Mouse (Mus musculus) Patski (cell line): ENCODE data around the gene Pank3. TPM values are rescaled to one million over a fixed set of nuclear protein-coding genes. Genes with fewer than 3 reads are reported as not detected.
"Not testable (repeated sequence)": the region's sequence is repeated elsewhere in the genome, so short reads cannot be mapped to it uniquely, and the experiment has no call there.

Experiments used
- ATAC-seq: fragments of 100-300 bp; one replicate; pipeline ENCODE4 v1.8.0; 2021
- CTCF ChIA-PET: fragments of 350-600 bp; sonication (Branson Sonifier 250); formaldehyde crosslinking; loops from one replicate; lab custom pipeline; 2022; ENCODE audit warnings: inconsistent platforms; lab: Charles Lee
- POLR2A ChIA-PET: fragments of 350-600 bp; sonication (Branson Sonifier 250); formaldehyde crosslinking; loops from one replicate; lab custom pipeline; 2022; ENCODE audit warnings: antibody characterized with exemption, inconsistent platforms; lab: Charles Lee
- DNase-seq: peaks from one replicate; pipeline ENCODE4 v3.0.0-alpha.2; 2011; ENCODE audit warnings: low read depth, low spot score
- H3K27me3 ChIP-seq: fragments of 371-371 bp; one replicate; pipeline ENCODE4 v1.5.1; 2021
- CTCF ChIP-seq: fragments of 100-300 bp; IDR thresholded peaks from one replicate; pipeline ENCODE4 v1.5.1; 2021
- in situ Hi-C: fragments of 300-500 bp; cut with MboI; formaldehyde crosslinking; loops from 3 replicates; pipeline ENCODE4 v1.11.1; 2018; ENCODE audit warnings: low pct_unique_long_range_greater_than_20kb, mixed read lengths
- polyA plus RNA-seq: library from polyadenylated mRNA; unstranded; gene quantifications from one replicate; pipeline ENCODE4 v1.2.3, GENCODE M21; 2021

Gene Pank3
- polyA plus RNA-seq, 1 experiment from 2014 or later = 30.1 TPM

DNA sequence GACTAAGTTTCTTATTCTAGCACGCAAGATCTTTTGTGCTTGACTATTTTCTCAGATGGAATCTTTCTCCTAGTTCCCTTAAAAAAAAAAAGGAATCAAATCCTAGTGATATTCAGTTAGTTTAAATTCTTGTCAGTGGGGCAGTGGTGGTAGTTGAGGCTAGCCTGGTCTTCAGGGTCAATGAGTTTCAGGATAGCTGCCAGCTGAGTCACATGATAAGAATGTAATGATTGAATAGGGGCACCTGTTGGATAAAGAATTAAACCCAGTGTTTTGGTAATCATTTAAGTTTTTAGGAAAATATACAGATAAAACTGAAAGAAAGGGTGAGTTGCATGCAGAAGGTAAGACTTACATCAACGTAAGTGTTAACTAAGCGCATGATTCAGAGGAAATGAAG is 6.3 kb downstream of the Pank3 start:
- CTCF ChIA-PET = interaction anchor here (1.0 kb wide), 2 partner anchors 9 to 15 kb away, joined by 3 read pairs; no protein-coding TSS in a partner anchor
- ATAC-seq = no peak
- in situ Hi-C loops = no loop called here
- no peaks in the 10 kb centered on the region for H3K27me3 ChIP-seq
- POLR2A ChIA-PET = no interaction called here
- TF ChIP-seq CTCF = no peak
- DNase-seq = no peak

DNA sequence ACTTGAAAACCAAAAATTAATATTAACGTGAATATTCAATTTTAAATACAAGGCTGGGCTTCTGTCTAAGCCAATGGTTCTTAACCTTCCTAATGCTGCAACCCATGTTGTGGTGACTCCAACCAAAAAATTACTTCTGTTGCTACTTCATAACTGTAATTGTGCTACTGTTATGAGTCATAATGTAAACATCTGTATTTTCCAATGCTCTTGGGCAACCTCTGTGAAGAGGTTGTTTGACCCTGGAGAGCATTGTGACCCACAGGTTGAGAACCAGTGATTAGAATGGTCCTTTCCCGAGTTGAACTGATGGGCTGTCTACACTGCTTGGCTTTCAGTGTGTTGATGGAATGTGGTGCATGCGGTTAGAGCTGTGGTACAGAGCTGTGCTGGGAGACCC is 7.2 kb downstream of the Pank3 start:
- CTCF ChIA-PET = interaction anchor here (1.0 to 1.5 kb wide), 2 partner anchors 16 to 33 kb away, joined by 3 read pairs; no protein-coding TSS in a partner anchor
- ATAC-seq (no peak), DNase-seq (no peak)
- H3K27me3 ChIP-seq = no peaks in the 10 kb centered on the region
- no peak for TF ChIP-seq CTCF
- POLR2A ChIA-PET = interaction anchor here (0.7 to 1.0 kb wide), 2 partner anchors 24 to 708 kb away, joined by 3 to 5 read pairs; no protein-coding TSS in a partner anchor
- in situ Hi-C loops = no loop called here

DNA sequence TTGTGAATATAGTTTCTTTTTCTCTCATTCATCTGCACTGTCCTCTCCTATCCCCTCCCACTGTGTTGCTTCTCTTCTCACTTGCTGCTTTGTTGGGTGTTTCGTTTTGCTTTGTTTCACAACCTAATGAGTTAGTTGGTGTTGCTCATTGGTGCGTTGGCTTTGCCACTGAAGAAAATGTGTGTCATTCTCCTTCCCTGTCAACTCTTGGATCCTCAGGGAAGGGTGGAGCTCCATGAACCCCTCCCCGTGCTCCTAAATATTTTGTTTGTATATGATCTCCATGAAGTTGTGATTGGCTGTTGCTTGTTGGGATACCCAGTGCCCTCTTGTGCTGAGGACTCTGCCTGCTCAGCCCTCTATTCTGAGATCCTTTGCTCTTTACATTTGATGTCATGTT is 11.1 kb downstream of the Pank3 start:
- ChIA-PET CTCF (no interaction called here), POLR2A (no interaction called here)
- in situ Hi-C loops = no loop called here
- H3K27me3 ChIP-seq = no peaks in the 10 kb centered on the region
- ATAC-seq = no peak
- TF ChIP-seq CTCF = no peak
- no peak for DNase-seq

DNA sequence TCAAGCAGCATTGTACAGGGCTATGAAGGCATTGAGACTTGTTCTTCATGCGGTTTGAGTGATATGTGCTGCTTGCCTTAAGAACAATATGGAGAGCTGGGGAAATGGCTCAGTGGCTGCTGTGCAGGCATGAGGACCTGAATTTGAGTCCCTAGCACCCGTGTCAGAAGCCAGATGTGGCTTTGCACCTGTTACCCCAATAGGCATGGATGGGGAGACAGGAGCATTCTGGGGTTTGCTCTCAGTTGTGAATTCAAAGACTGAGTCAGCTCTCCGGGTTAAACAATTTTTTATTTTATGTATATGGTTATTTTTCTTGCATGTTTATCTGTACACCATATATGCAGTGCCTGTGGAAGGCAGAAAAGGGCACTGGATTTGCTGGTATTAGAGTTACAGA is 13.2 kb downstream of the Pank3 start:
- no peak for DNase-seq
- TF ChIP-seq CTCF = no peak
- CTCF ChIA-PET = no interaction called here
- H3K27me3 ChIP-seq = no peaks in the 10 kb centered on the region
- ATAC-seq = no peak
- POLR2A ChIA-PET = interaction anchor here (0.6 kb wide), 1 partner anchor 54 kb away, joined by 3 read pairs; no protein-coding TSS in a partner anchor
- in situ Hi-C loops = no loop called here

DNA sequence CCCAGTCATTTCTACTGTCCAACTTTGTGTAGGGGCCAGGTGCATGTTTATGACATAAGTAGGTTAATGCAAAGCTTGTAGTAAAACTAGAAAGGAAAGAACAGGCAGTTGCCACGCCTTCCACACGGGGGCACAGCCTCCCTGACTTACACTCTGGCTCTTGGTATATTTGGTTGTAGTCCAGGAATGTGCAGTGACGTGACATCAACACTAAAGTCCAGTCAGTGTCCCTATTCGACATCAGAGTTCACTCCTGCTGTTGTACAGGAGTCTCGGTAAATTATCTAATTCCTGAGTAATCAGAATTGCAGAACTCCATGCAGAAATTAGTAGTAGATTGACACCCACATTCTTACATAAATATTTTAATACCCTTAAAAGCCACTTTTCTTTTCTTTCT is 13.8 kb downstream of the Pank3 start:
- in situ Hi-C loops = no loop called here
- POLR2A ChIA-PET = no interaction called here
- no peak for DNase-seq
- TF ChIP-seq CTCF = peak; percentile 49
- ATAC-seq = no peak
- CTCF ChIA-PET = no interaction called here
- no peaks in the 10 kb centered on the region for H3K27me3 ChIP-seq

DNA sequence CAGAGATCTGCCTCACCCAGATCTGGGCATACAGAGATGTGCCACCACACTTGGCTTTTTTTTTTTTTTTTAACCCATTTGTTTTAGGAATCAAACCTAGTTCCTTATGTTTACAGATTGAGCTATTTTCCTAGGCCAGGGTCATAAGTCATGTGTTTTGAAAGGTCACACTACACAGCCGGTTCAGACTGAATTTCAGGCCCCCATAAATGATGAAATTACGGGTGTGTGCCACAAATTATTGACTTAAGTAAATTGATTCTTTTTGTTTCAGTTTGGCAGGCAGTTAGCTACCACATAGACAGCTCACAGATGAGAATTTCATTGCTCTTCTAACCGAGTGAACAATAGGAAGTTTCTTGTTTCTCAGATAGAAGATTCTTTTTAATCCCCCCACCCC is 14.7 kb downstream of the Pank3 start:
- ATAC-seq (no peak), DNase-seq (no peak)
- H3K27me3 ChIP-seq = no peaks in the 10 kb centered on the region
- POLR2A ChIA-PET = interaction anchor here (0.6 to 0.7 kb wide), 3 partner anchors 16 to 314 kb away, joined by 3 to 6 read pairs (median 5); no protein-coding TSS in a partner anchor
- CTCF ChIA-PET = interaction anchor here (1.2 kb wide), 1 partner anchor 9 kb away, joined by 3 read pairs; no protein-coding TSS in a partner anchor
- in situ Hi-C loops = no loop called here
- no peak for TF ChIP-seq CTCF

DNA sequence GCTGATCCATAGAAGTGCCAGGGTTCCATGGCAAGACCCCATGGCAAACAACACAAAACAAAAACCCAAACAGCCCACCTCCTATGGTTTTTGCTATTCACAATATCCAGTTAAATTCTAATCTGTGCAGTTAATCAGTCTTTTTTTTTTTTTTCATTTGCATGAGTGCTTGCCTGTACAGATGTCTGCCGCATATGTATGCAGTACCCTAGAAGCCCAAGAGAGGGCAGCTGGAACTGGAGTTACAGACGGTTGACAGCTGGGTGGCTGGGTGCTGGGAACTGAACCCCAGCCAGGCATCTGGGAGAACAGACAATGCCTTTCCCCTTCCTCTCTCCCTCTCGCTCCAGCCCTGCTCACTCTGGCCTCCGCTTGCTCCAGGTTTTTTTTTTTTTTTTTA is 15.3 kb downstream of the Pank3 start:
- ATAC-seq (no peak), DNase-seq (no peak)
- CTCF ChIA-PET = interaction anchor here (0.9 to 1.2 kb wide), 2 partner anchors 9 to 11 kb away, joined by 3 read pairs; no protein-coding TSS in a partner anchor
- POLR2A ChIA-PET = interaction anchor here (0.6 to 0.7 kb wide), 2 partner anchors 198 to 315 kb away, joined by 5 to 6 read pairs; no protein-coding TSS in a partner anchor
- no peaks in the 10 kb centered on the region for H3K27me3 ChIP-seq
- peak; percentile 19 for TF ChIP-seq CTCF
- in situ Hi-C loops = no loop called here

DNA sequence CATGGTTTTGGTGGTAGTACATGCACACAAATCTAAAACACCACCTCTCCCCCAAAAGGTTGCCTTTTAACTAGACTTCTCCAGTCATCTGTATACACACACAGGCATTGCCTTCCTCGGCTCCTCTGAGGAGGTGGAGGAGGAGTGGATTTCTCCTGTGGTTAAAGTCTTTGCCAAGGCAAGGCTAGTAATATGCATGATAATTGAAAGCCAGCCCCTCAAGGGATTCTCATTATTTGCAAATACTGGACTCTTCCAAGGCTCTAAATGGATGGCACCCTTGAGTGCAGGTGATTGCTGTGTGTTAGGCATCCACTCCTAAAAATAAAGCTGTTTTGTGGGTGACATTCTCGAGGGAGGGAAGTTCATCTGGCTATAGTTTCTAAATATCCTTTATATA is 19.2 kb downstream of the Pank3 start:
- ChIA-PET CTCF (no interaction called here), POLR2A (interaction anchor here (1.5 kb wide), 1 partner anchor 15 kb away, joined by 4 read pairs; no protein-coding TSS in a partner anchor)
- no peak for ATAC-seq
- in situ Hi-C loops = no loop called here
- DNase-seq = no peak
- H3K27me3 ChIP-seq = no peaks in the 10 kb centered on the region
- TF ChIP-seq CTCF = no peak

DNA sequence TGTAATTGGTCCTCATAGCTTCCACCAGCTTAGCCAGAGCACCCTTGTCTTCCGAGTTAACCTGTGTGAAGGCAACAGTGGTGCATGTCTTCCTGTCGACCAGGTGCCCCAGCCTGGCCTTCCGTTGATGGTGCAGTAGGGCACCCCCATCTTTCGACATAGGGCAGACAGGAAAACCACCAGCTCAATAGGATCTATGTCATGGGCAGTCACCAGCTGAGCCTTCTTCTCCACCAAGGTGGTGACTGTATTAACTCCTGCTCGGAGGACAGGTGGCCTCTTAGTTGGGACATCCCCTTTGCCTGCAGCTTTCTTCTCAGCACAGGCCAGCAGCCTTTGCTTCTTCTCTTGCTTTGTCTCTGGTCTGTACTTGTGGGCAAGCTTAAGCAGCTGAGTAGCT is 23.5 kb downstream of the Pank3 start:
- ATAC-seq, H3K27me3 ChIP-seq, CTCF ChIA-PET, in situ Hi-C loops, DNase-seq, POLR2A ChIA-PET: not testable (repeated sequence)

DNA sequence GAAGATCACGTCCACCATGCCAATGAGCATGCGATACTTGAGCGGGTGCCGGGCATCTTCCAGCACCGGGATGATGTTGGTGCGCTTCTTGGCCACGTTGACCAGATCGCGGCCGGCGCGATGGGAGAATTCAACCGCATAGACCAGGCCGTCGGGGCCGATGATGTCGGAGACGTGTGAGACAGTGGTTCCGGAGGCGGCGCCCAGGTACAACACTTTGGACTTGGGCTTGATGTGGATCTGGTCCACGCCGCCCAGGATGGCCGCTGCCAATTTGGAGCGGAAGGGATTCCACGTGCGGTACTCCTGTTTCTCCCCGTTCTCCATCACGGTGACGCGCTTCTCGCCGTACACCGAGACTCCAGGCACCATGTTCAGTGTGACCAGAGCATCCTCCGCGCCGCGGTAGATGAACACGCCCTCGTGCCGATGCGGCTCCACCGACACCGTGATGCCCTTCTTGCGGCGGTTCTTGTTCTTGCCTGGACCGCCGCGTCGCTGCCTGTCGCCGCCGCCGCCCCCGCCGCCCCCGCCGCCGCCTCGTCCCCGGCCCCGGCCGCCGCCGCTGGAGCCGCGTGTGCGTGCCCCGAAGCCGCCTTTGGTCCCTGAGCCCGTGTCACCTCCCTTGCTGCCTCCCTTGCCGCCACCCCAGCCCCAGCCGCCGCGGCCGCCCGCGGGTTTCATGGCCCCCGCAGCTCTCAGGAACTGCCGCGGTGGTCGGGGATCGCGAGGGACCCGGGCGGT is 28.6 kb downstream of the Pank3 start:
- peaks cover 13% of the 10 kb centered on the region for H3K27me3 ChIP-seq
- in situ Hi-C loops = no loop called here
- POLR2A ChIA-PET = no interaction called here
- ATAC-seq = no peak
- CTCF ChIA-PET = no interaction called here
- TF ChIP-seq CTCF = no peak
- DNase-seq = no peak

DNA sequence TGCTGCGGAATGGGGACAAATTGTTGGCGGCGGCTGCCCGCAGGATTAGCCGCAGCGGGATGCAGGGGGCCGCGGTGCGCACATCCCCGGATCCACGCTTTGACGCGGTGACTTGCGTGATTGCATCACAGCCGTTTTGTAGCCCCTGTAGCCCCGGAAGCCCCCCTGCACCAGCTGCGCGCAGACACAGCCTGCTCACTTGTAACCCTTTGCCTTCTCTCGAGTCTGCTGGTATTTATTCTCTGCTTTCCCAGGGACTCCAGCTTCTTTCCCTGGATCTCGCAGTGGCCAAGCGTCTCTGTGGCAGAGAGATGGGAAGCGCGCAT is 29.2 kb downstream of the Pank3 start:
- ChIA-PET CTCF (interaction anchor here (1.2 kb wide), 1 partner anchor 16 kb away, joined by 3 read pairs; no protein-coding TSS in a partner anchor), POLR2A (no interaction called here)
- TF ChIP-seq CTCF = no peak
- DNase-seq = no peak
- no peak for ATAC-seq
- in situ Hi-C loops = no loop called here
- peaks cover 13% of the 10 kb centered on the region for H3K27me3 ChIP-seq
